Mouse (Mus musculus): ENCODE measurements around the gene Alox12b.

GRCm38 (mm10) chr11:69111051-69111810, 45.6 kb upstream of the Alox12b start:
- TF ChIP-seq CTCF (IDR thresholded peaks at IDR 0.05; ENCODE audit: low read depth) (no peak), EP300 (IDR thresholded peaks at IDR 0.05; ENCODE audit: low read depth) (no peak)

Data from liver, postnatal 0 days (tissue).